Mouse (Mus musculus) liver, adult 2 months (tissue): ENCODE data around the gene Gpatch8.

Source experiments
- CTCF ChIP-seq: fragments of 200-500 bp; IDR thresholded peaks from 2 replicates; pipeline ENCODE4 v1.5.1; 2011; ENCODE audit warnings: low read depth, low read length, control low read depth
- POLR2A ChIP-seq: fragments of 200-500 bp; IDR thresholded peaks from 2 replicates; pipeline ENCODE4 v1.6.1; 2011; ENCODE audit warnings: low read length, control low read depth; ENCODE audit not compliant: insufficient read depth; ENCODE audit errors: extremely low read depth

GRCm38 (mm10) chr11:102572866-102573663, 16.9 kb upstream of the Gpatch8 start:
- TF ChIP-seq CTCF (peak; percentile 85), POLR2A (no peak)
